Mouse (Mus musculus): ENCODE results near the gene Adgrf3. TPM values are rescaled to one million over a fixed set of nuclear protein-coding genes. Genes with fewer than 3 reads are reported as not detected.

The Adgrf3 gene
- total RNA-seq, 2 experiments from 2014 or later = not detected

- DNase-seq (ENCODE audit: low spot score) = no peak
Measured at GRCm38 (mm10) chr5:30152413-30152812, 53.1 kb downstream of the Adgrf3 start.

- DNase-seq (ENCODE audit: low spot score) = no peak
Measured at GRCm38 (mm10) chr5:30152007-30152406, 53.5 kb downstream of the Adgrf3 start.

GRCm38 (mm10) chr5:30148133-30148920 is 57.2 kb downstream of the Adgrf3 start:
- DNase-seq (ENCODE audit: low spot score) = no peak

DNA sequence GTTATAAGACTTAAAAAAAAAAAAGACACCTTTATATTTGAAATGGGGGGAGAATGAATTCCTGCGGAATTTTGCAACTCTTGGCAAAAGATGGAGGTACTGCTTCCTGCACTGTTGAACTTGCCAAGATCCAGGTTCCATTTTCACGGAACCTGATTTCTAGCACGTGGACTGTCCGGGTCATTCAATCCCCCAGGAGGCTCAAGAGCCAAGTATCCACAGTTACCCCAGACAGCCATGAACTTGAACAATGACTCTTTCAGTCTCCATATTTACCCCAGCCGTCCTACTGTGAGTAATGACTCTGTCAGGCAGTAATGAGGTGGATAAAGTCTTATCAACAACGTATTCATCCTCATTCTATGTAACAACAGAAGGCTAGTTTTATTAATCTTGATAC is 59.0 kb downstream of the Adgrf3 start:
- DNase-seq (ENCODE audit: low spot score) = no peak

Small RNA genes lying within 50 kb of the gene (microRNA-seq; reads per million reads assigned to microRNA genes)
- not detected for gene Mir1960

Other genes with a start within 250 kb of the Adgrf3 start
- gene Il6, start 192.6 kb downstream of the Adgrf3 start, total RNA-seq (2021) = under 1 TPM in 1 of 2 experiments, not detected in 1; 0.39 TPM
- 1 to 10 TPM in 1 of 2 experiments, under 1 TPM in 1; 0.39 to 2.2 TPM for gene Tyms, start 132.1 kb downstream of the Adgrf3 start, total RNA-seq (2021)
- not detected for gene Garem2, start 100.6 kb downstream of the Adgrf3 start, total RNA-seq (2021)
- not detected for gene 3110082J24Rik, start 99.6 kb downstream of the Adgrf3 start, total RNA-seq (2021)
- gene Hadha, start 50.6 kb downstream of the Adgrf3 start, total RNA-seq (2021) = 100 to 1,000 TPM; 326 to 396 TPM
- gene Hadhb, start 50.5 kb downstream of the Adgrf3 start, total RNA-seq (2021) = 100 to 1,000 TPM; 403 to 518 TPM
- gene Selenoi, start 26.9 kb upstream of the Adgrf3 start, total RNA-seq (2021) = 1 to 10 TPM; 8.3 to 9.1 TPM
- not detected for gene Drc1, start 75.7 kb upstream of the Adgrf3 start, total RNA-seq (2021)